Mouse (Mus musculus) forebrain, postnatal 0 days (tissue): Measurements from ENCODE around the gene Krtap14. TPM values are rescaled to one million over a fixed set of nuclear protein-coding genes. Genes with fewer than 3 reads are reported as not detected.

Source experiments
- ATAC-seq: fragments of 200-750 bp; cut with Nextera tagmentation; 2 replicates; pipeline ENCODE4 v1.8.0; 2017; ENCODE audit warnings: mild to moderate bottlenecking, moderate library complexity
- DNase-seq: peaks from one replicate; pipeline ENCODE4 v3.0.0-alpha.2; 2015
- H3K27ac ChIP-seq: fragments of 300-500 bp; sonication (generic); 2 replicates; pipeline ENCODE4 v1.5.1; 2014; ENCODE audit warnings: low read depth, mild to moderate bottlenecking, antibody characterized with exemption, low read length, moderate library complexity, mixed read lengths
- H3K27me3 ChIP-seq: fragments of 300-500 bp; sonication (generic); 2 replicates; pipeline ENCODE4 v1.6.1; 2014; ENCODE audit warnings: mild to moderate bottlenecking, low read length, mixed read lengths; ENCODE audit not compliant: insufficient read depth
- H3K36me3 ChIP-seq: fragments of 300-500 bp; sonication (generic); 2 replicates; pipeline ENCODE4 v1.6.1; 2014; ENCODE audit warnings: mild to moderate bottlenecking, moderate library complexity; ENCODE audit not compliant: insufficient read depth
- H3K4me1 ChIP-seq: fragments of 300-500 bp; sonication (generic); 2 replicates; pipeline ENCODE4 v1.6.1; 2014; ENCODE audit warnings: antibody characterized with exemption; ENCODE audit not compliant: insufficient read depth
- H3K4me2 ChIP-seq: fragments of 300-500 bp; sonication (generic); 2 replicates; pipeline ENCODE4 v1.6.1; 2014; ENCODE audit warnings: low read depth, mild to moderate bottlenecking, moderate library complexity
- H3K4me3 ChIP-seq: fragments of 300-500 bp; sonication (generic); 2 replicates; pipeline ENCODE4 v1.5.1; 2014; ENCODE audit warnings: low read depth, low read length, mixed read lengths
- H3K9ac ChIP-seq: fragments of 300-500 bp; sonication (generic); 2 replicates; pipeline ENCODE4 v1.6.1; 2014; ENCODE audit warnings: mild to moderate bottlenecking
- H3K9me3 ChIP-seq: fragments of 300-500 bp; sonication (generic); 2 replicates; pipeline ENCODE4 v1.6.1; 2016; ENCODE audit warnings: low read length
- CTCF ChIP-seq: sonication (generic); IDR thresholded peaks from 2 replicates; pipeline ENCODE4 v1.5.1; 2016; ENCODE audit warnings: antibody characterized with exemption, control low read depth, low read depth
- WGBS: fragments of 180-500 bp; shearing (Covaris S2); extraction: QIAGEN DNeasy Blood & Tissue Kit; methylation state at CpG from one replicate; pipeline ENCODE4 v1.1.7; 2014; 5-methylcytosine and 5-hydroxymethylcytosine counted together
- polyA plus RNA-seq: library from polyadenylated mRNA; unstranded; fragments of >200 nt; fragmentation: Nextera tagmentation; extraction: Ambion mirVana; gene quantifications from 2 replicates; pipeline ENCODE4 v1.2.1, GENCODE M21; 2015
- total RNA-seq: library from RNA; depleted of rRNA; stranded (reverse); fragments of >200 nt; gene quantifications from 2 replicates; pipeline ENCODE4 v1.2.3, GENCODE M21; 2014; rRNA removed

The Krtap14 gene
- total RNA-seq (not detected in 2 replicates), polyA plus RNA-seq (not detected in 2 replicates)

DNA sequence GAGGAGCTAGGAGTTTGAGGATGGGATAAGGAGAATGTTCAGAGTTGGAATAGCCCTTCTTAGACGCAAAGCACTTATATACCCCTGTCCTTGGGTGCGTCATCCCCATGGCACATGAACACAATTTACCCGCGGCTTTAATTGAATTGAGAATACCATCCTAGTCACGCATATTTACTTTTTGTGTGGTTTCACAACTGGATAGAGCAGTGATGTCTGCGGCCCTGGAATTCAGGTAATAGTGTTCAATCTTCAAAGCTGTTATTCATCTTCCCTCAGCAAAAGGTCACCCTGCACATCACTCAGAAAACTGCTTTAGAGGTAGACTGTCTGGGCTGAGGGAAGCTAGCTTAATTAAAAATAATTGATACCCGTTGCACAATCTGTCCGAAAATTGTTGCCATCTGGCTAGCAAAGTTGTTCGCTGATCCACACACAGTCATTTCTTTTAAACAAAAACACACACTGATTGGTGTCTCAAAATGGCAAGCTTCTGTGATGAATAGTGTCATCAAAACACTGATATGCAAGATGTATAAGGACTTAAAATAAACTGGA, at the start of gene Krtap14:
Krtap14 (minus strand) TSS at position 51 of the 558 bp plus-strand sequence.
- WGBS: 62% methylated on average over 9 of the region's 9 CpGs
- DNase-seq (peak; percentile 54), ATAC-seq (peak; percentile 32; the same call in 1 of the 2 replicates)
- no peak within 1 kb of the TSS for H3K27ac ChIP-seq
- H3K27me3 ChIP-seq: no peaks in the 10 kb centered on the region
- H3K9me3 ChIP-seq: no peaks in the 10 kb centered on the region
- no peaks in the 10 kb centered on the region for H3K36me3 ChIP-seq
- H3K9ac ChIP-seq: no peak within 1 kb of the TSS
- no peak within 1 kb of the TSS for H3K4me2 ChIP-seq
- H3K4me1 ChIP-seq: no peaks in the 10 kb centered on the region
- no peak for TF ChIP-seq CTCF
- H3K4me3 ChIP-seq: no peak within 1 kb of the TSS

DNA sequence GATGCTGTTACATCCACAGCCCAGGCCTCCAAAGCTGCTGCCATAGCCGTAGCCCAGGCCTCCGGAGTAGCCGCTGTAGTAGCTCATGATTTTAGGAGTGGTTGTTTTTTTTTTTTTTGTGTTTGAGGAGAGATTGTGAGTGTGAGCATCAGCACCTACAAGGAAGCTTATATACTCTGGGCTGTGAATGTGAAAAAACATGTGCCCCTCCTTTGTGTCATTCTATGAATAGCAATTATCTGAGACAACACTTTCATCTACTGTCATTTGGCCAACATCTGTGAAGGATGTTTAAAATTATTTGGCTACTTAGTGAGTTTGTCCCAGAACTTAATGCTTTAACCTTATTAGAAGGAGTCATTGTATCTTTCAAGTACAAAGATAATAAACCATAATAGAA, 48.2 kb upstream of the Krtap14 start, which contains the start of gene Krtap19-2:
Krtap19-2 (minus strand) TSS at position 101 of the 400 bp plus-strand sequence.
- no peaks in the 10 kb centered on the region for H3K36me3 ChIP-seq
- ATAC-seq (no peak), DNase-seq (no peak)
- no peaks in the 10 kb centered on the region for H3K9me3 ChIP-seq
- 98% methylated on average over 3 of the region's 3 CpGs for WGBS
- H3K4me3 ChIP-seq: no peak within 1 kb of the TSS
- H3K4me2 ChIP-seq: no peak within 1 kb of the TSS
- H3K27ac ChIP-seq: no peak within 1 kb of the TSS
- TF ChIP-seq CTCF: no peak
- H3K27me3 ChIP-seq: no peaks in the 10 kb centered on the region
- no peak within 1 kb of the TSS for H3K9ac ChIP-seq
- H3K4me1 ChIP-seq: no peaks in the 10 kb centered on the region

DNA sequence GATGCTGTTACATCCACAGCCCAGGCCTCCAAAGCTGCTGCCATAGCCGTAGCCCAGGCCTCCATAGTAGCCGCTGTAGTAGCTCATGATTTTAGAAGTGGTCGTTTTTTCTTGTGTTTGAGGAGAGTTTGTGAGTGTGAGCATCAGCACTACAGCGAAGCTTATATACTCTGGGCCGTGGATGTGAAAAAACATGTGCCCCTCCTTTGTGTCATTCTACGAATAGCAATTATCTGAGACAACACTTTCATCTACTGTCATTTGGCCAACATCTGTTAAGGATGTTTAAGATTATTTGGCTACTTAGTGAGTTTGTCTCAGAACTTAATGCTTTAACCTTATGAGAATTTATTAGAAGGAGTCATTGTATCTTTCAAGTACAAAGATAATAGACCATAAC, 43.4 kb upstream of the Krtap14 start, which contains the start of gene Krtap19-1:
Krtap19-1 (minus strand) TSS at position 101 of the 400 bp plus-strand sequence.
- WGBS: 91% methylated on average over 6 of the region's 6 CpGs

DNA sequence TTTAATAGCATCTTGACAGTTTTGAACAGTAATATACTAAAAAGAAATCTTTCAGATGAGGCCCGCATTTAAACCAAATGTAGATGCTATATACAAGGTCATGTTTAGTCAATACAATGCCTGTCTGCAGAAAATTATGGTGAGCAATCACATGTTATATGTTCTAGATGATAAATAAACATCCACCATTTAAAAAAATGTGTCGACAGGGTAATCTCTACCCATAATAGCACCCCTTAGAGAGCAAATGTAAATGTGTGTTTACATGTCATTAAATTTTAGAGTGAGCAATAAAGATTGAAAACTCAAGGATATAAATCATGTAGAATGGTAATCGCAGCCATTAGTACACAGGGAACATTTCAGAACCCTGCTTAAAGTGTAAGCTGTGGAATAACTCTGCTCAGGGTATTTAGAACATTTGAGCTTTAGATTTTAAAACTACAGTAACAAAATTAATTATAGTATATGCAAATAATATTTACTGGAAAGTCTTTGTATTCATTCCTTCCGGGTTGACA, 39.0 kb upstream of the Krtap14 start:
- DNase-seq (no peak), ATAC-seq (no peak)
- H3K4me2 ChIP-seq: no peak overlapping the region
- H3K36me3 ChIP-seq: no peaks in the 10 kb centered on the region
- no peak for TF ChIP-seq CTCF
- WGBS: 83% methylated on average over 4 of the region's 4 CpGs
- H3K27me3 ChIP-seq: no peaks in the 10 kb centered on the region
- H3K9me3 ChIP-seq: no peaks in the 10 kb centered on the region
- H3K27ac ChIP-seq: no peak overlapping the region
- no peak overlapping the region for H3K9ac ChIP-seq
- no peak overlapping the region for H3K4me3 ChIP-seq
- H3K4me1 ChIP-seq: no peaks in the 10 kb centered on the region

More for the DNA sequence above, 43.4 kb upstream of the Krtap14 start, which contains the start of gene Krtap19-1:
- Histone ChIP-seq H3K36me3 (no peaks in the 10 kb centered on the region), H3K27me3 (no peaks in the 10 kb centered on the region), H3K27ac (no peak within 1 kb of the TSS), H3K4me3 (no peak within 1 kb of the TSS), H3K4me1 (no peaks in the 10 kb centered on the region), H3K9ac (no peak within 1 kb of the TSS), H3K9me3 (no peaks in the 10 kb centered on the region), H3K4me2 (no peak within 1 kb of the TSS)
- ATAC-seq (no peak), DNase-seq (no peak)
- no peak for TF ChIP-seq CTCF

DNA sequence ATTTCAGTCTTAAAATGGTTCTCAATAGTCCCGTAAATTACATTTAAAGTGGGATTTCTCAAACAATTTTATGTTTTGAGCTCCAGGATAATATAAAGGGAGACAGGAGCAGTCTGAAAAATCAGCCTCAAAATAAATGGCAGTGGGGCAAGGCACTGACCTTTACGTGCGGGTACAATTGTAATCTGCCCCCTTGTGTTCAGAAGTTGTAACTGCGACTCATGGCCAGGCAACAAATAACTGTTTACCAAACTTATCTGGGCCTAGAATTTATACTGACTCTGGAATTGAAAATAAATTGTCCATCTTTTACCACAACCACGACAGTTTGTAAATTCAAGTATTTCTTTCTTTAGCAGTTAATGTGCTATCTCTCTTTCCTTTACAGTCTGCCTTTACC, 25.5 kb upstream of the Krtap14 start:
- peak; percentile 21 for DNase-seq

DNA sequence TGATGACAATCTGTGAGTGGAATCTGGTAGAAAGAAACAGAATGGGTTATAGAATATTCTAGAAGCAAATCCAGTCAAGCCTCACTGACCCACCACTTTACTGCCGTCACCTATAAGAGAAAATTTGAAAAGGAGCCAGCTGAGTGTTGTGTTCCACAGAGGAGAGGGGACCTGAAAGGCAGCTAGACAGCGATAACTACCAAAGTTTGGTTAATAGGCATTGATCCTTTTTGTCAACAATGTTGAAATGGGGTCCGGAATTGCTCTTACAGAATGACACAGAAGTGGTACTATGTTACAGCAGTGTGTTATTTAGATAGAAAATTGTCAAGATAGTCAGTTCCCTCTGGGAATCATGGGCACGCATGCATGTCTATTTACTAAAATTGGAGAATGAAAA, 22.6 kb upstream of the Krtap14 start:
- no peak for TF ChIP-seq CTCF
- Histone ChIP-seq H3K27ac (no peak overlapping the region), H3K27me3 (no peaks in the 10 kb centered on the region), H3K9ac (no peak overlapping the region), H3K4me1 (no peaks in the 10 kb centered on the region), H3K9me3 (no peaks in the 10 kb centered on the region), H3K4me2 (no peak overlapping the region), H3K36me3 (no peaks in the 10 kb centered on the region), H3K4me3 (no peak overlapping the region)
- ATAC-seq: no peak
- no peak for DNase-seq
- WGBS: 84% methylated on average over 4 of the region's 4 CpGs

More for the DNA sequence above, 25.5 kb upstream of the Krtap14 start:
- Histone ChIP-seq H3K36me3 (no peaks in the 10 kb centered on the region), H3K4me2 (no peak overlapping the region), H3K27me3 (no peaks in the 10 kb centered on the region), H3K4me1 (no peaks in the 10 kb centered on the region), H3K27ac (no peak overlapping the region), H3K9ac (no peak overlapping the region), H3K4me3 (no peak overlapping the region), H3K9me3 (no peaks in the 10 kb centered on the region)
- 13% methylated on average over 5 of the region's 5 CpGs for WGBS
- no peak for ATAC-seq
- TF ChIP-seq CTCF: peak; percentile 62

DNA sequence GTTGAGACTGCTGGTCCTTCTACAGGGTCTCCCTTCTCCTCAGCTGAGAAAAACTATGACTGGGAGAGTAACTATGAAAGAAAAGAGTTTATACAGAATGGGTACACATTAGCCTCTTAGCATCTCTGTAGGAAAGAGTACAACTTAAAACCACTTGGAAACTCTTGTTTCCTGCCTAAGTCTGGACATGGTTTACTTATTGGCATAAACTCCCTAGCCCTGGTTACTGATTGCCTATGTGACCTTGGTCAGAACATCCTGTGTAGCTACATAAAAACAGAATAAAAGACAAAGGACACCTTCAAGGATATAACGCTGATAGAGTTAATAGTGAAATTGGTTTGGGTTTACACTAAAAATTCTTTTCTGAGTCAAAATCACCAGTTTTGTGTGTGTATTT, 21.4 kb upstream of the Krtap14 start:
- Histone ChIP-seq H3K9ac (no peak overlapping the region), H3K27ac (no peak overlapping the region), H3K27me3 (no peaks in the 10 kb centered on the region), H3K4me1 (no peaks in the 10 kb centered on the region), H3K36me3 (no peaks in the 10 kb centered on the region), H3K4me2 (no peak overlapping the region), H3K4me3 (no peak overlapping the region), H3K9me3 (no peaks in the 10 kb centered on the region)
- ATAC-seq (no peak), DNase-seq (no peak)
- no peak for TF ChIP-seq CTCF
- WGBS: 95% methylated on average over 1 of the region's 1 CpGs
